Mouse (Mus musculus) E14TG2a.4 (cell line): ENCODE measurements around the gene Aire.
A peak's percentile ranks its signal among the peaks of the same experiment; 100 is the strongest.

Source experiments
- CTCF ChIP-seq: conservative IDR thresholded peaks from 2 replicates; pipeline ENCODE4 v1.5.1; 2014; ENCODE audit warnings: low read length
- NANOG ChIP-seq: IDR thresholded peaks from 2 replicates; pipeline ENCODE4 v1.6.1; 2014; ENCODE audit warnings: borderline replicate concordance, low read length, mixed read lengths

DNA sequence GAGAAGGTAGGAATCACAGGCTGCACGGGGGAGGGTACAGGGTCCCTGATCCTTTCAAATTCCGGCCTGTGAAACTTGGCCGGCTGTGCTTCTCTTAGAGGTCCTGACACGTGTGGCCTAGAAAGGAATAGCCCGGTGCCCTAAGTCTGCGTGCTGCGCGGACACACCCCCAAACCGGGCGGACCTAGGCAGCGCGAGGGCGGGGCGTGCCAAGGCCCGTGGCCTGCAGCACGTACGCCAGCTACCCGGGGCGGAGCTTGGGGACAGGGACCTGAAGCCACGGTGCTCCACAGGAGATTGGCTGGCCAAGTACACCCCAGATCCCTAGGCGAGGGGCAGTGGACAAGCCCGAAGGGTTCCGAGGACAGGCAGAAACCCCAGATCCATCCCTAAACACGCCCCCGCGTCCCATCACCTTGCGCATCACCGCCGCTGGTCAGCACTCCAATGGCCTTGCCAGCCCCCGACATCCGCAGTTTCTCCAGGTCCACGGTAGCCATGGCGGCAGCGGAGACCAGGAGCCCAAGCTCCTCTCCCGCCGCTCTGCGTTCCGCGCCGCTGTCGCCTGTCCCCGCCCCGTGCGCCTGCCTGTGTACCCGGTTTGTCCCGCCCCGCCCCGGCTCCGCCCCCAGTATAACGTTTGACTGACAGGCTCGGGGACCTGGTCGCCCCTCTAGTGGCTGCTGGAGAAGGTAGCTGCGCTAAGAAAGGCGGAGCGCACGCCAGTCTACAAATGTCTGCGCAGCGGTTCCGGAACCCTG lies 34.0 kb downstream of the Aire start:
- TF ChIP-seq CTCF, result 0 out of 2 replicates have a peak, but pooled peaks have one; percentile 3
- TF ChIP-seq NANOG, result no peak
